Mouse (Mus musculus): ENCODE measurements around the gene Sytl1. TPM values are rescaled to one million over a fixed set of nuclear protein-coding genes. Genes with fewer than 3 reads are reported as not detected.

Gene Sytl1
- total and polyA plus RNA-seq, 3 experiments: 0.05 to 2.5 (median 1.4) TPM

- no peak overlapping the region for H3K4me3 ChIP-seq (ENCODE audit: low read depth, low read length)
- peaks cover 20% of the 10 kb centered on the region for H3K4me1 ChIP-seq (ENCODE audit: insufficient read depth, low read depth, low read length)
- ATAC-seq (ENCODE audit: extremely low read depth, insufficient number of reproducible peaks, low FRiP score, poor library complexity, severe bottlenecking) (no peak), DNase-seq (ENCODE audit: low spot score) (no peak)
- peaks cover 92% of the 10 kb centered on the region for H3K36me3 ChIP-seq (replicated peaks)
- no peaks in the 10 kb centered on the region for H3K9me3 ChIP-seq (replicated peaks)
- no peak for TF ChIP-seq POLR2AphosphoS5 (IDR thresholded peaks at IDR 0.05; ENCODE audit: insufficient replicate concordance, low read depth, low read length)
- TF ChIP-seq GATA1 (IDR thresholded peaks at IDR 0.05; ENCODE audit: borderline replicate concordance, low read length): no peak
- no peak for TF ChIP-seq CTCF (IDR thresholded peaks at IDR 0.05; ENCODE audit: low read depth, low read length)
- TF ChIP-seq TAL1 (conservative IDR thresholded peaks at IDR 0.05; ENCODE audit: low read depth, low read length): no peak
- TF ChIP-seq GATA2 (IDR thresholded peaks at IDR 0.05; ENCODE audit: borderline replicate concordance, low read depth, low read length): no peak
- H3K27me3 ChIP-seq (ENCODE audit: insufficient read depth, low read length): no peaks in the 10 kb centered on the region; the same call in 1 of the 2 replicates
These were observed 37.5 kb upstream of the Sytl1 start for GRCm38 (mm10) chr4:133300421-133300820.

GRCm38 (mm10) chr4:133299701-133300100, 36.8 kb upstream of the Sytl1 start:
- ATAC-seq (ENCODE audit: extremely low read depth, insufficient number of reproducible peaks, low FRiP score, poor library complexity, severe bottlenecking): no peak
- H3K9me3 ChIP-seq (replicated peaks): no peaks in the 10 kb centered on the region
- no peak for DNase-seq (ENCODE audit: low spot score)
- no peaks in the 10 kb centered on the region; the same call in 1 of the 2 replicates for H3K27me3 ChIP-seq (ENCODE audit: insufficient read depth, low read length)
- no peak overlapping the region for H3K4me3 ChIP-seq (ENCODE audit: low read depth, low read length)
- H3K4me1 ChIP-seq (ENCODE audit: insufficient read depth, low read depth, low read length): peaks cover 25% of the 10 kb centered on the region
- peaks cover 93% of the 10 kb centered on the region for H3K36me3 ChIP-seq (replicated peaks)
- TF ChIP-seq GATA2 (IDR thresholded peaks at IDR 0.05; ENCODE audit: borderline replicate concordance, low read depth, low read length) (no peak), GATA1 (IDR thresholded peaks at IDR 0.05; ENCODE audit: borderline replicate concordance, low read length) (no peak), POLR2AphosphoS5 (IDR thresholded peaks at IDR 0.05; ENCODE audit: insufficient replicate concordance, low read depth, low read length) (no peak), CTCF (IDR thresholded peaks at IDR 0.05; ENCODE audit: low read depth, low read length) (no peak), TAL1 (conservative IDR thresholded peaks at IDR 0.05; ENCODE audit: low read depth, low read length) (no peak)

- DNase-seq (ENCODE audit: low spot score): no peak
- H3K36me3 ChIP-seq (replicated peaks): peaks cover 97% of the 10 kb centered on the region
- H3K4me1 ChIP-seq (ENCODE audit: insufficient read depth, low read depth, low read length): peaks cover 32% of the 10 kb centered on the region
- no peak overlapping the region for H3K4me3 ChIP-seq (ENCODE audit: low read depth, low read length)
- no peaks in the 10 kb centered on the region; the same call in 1 of the 2 replicates for H3K27me3 ChIP-seq (ENCODE audit: insufficient read depth, low read length)
- ATAC-seq (ENCODE audit: extremely low read depth, insufficient number of reproducible peaks, low FRiP score, poor library complexity, severe bottlenecking): no peak
- TF ChIP-seq TAL1 (conservative IDR thresholded peaks at IDR 0.05; ENCODE audit: low read depth, low read length): no peak
- no peaks in the 10 kb centered on the region for H3K9me3 ChIP-seq (replicated peaks)
These were observed 35.8 kb upstream of the Sytl1 start for GRCm38 (mm10) chr4:133298516-133299365.

- no peaks in the 10 kb centered on the region for H3K9me3 ChIP-seq (replicated peaks)
- peaks cover 97% of the 10 kb centered on the region for H3K36me3 ChIP-seq (replicated peaks)
- H3K4me1 ChIP-seq (ENCODE audit: insufficient read depth, low read depth, low read length): peaks cover 41% of the 10 kb centered on the region
- TF ChIP-seq GATA1 (IDR thresholded peaks at IDR 0.05; ENCODE audit: borderline replicate concordance, low read length) (no peak), CTCF (IDR thresholded peaks at IDR 0.05; ENCODE audit: low read depth, low read length) (peak; percentile 93)
- ATAC-seq (ENCODE audit: extremely low read depth, insufficient number of reproducible peaks, low FRiP score, poor library complexity, severe bottlenecking): no peak
- no peaks in the 10 kb centered on the region; the same call in 1 of the 2 replicates for H3K27me3 ChIP-seq (ENCODE audit: insufficient read depth, low read length)
- DNase-seq (ENCODE audit: low spot score): peak; percentile 72
- no peak overlapping the region for H3K4me3 ChIP-seq (ENCODE audit: low read depth, low read length)
These were observed 34.9 kb upstream of the Sytl1 start for GRCm38 (mm10) chr4:133297801-133298238.

- H3K9me3 ChIP-seq (replicated peaks): no peaks in the 10 kb centered on the region
- peaks cover 45% of the 10 kb centered on the region for H3K4me1 ChIP-seq (ENCODE audit: insufficient read depth, low read depth, low read length)
- H3K4me3 ChIP-seq (ENCODE audit: low read depth, low read length): no peak overlapping the region
- DNase-seq (ENCODE audit: low spot score) (no peak), ATAC-seq (ENCODE audit: extremely low read depth, insufficient number of reproducible peaks, low FRiP score, poor library complexity, severe bottlenecking) (no peak)
- TF ChIP-seq CTCF (IDR thresholded peaks at IDR 0.05; ENCODE audit: low read depth, low read length) (no peak), TAL1 (conservative IDR thresholded peaks at IDR 0.05; ENCODE audit: low read depth, low read length) (no peak), GATA1 (IDR thresholded peaks at IDR 0.05; ENCODE audit: borderline replicate concordance, low read length) (no peak), POLR2AphosphoS5 (IDR thresholded peaks at IDR 0.05; ENCODE audit: insufficient replicate concordance, low read depth, low read length) (no peak), GATA2 (IDR thresholded peaks at IDR 0.05; ENCODE audit: borderline replicate concordance, low read depth, low read length) (no peak)
- no peaks in the 10 kb centered on the region; the same call in 1 of the 2 replicates for H3K27me3 ChIP-seq (ENCODE audit: insufficient read depth, low read length)
- peaks cover 98% of the 10 kb centered on the region for H3K36me3 ChIP-seq (replicated peaks)
These were observed 34.4 kb upstream of the Sytl1 start for GRCm38 (mm10) chr4:133297360-133297759.

- TF ChIP-seq GATA1 (IDR thresholded peaks at IDR 0.05; ENCODE audit: borderline replicate concordance, low read length) (no peak), GATA2 (IDR thresholded peaks at IDR 0.05; ENCODE audit: borderline replicate concordance, low read depth, low read length) (no peak), POLR2AphosphoS5 (IDR thresholded peaks at IDR 0.05; ENCODE audit: insufficient replicate concordance, low read depth, low read length) (no peak), CTCF (IDR thresholded peaks at IDR 0.05; ENCODE audit: low read depth, low read length) (no peak), TAL1 (conservative IDR thresholded peaks at IDR 0.05; ENCODE audit: low read depth, low read length) (no peak)
- Histone ChIP-seq H3K27me3 (ENCODE audit: insufficient read depth, low read length) (no peaks in the 10 kb centered on the region; the same call in 1 of the 2 replicates), H3K4me1 (ENCODE audit: insufficient read depth, low read depth, low read length) (peaks cover 65% of the 10 kb centered on the region), H3K4me3 (ENCODE audit: low read depth, low read length) (no peak overlapping the region), H3K9me3 (replicated peaks) (no peaks in the 10 kb centered on the region), H3K36me3 (replicated peaks) (peaks cover 68% of the 10 kb centered on the region)
- DNase-seq (ENCODE audit: low spot score) (no peak), ATAC-seq (ENCODE audit: extremely low read depth, insufficient number of reproducible peaks, low FRiP score, poor library complexity, severe bottlenecking) (no peak)
These were observed 31.2 kb upstream of the Sytl1 start for GRCm38 (mm10) chr4:133294084-133294483.
